Mouse (Mus musculus) 3134 (cell line): ENCODE data around the gene Phka1.

Source experiments
- DNase-seq: peaks from one replicate; pipeline ENCODE4 v3.0.0-alpha.2; 2011; ENCODE audit warnings: low spot score; ENCODE audit not compliant: insufficient read length; ENCODE audit errors: extremely low read depth

The Phka1 gene

GRCm38 (mm10) chrX:102476784-102477183, 167.3 kb downstream of the Phka1 start:
- peak; percentile 3 for DNase-seq

- no peak for DNase-seq
Observed at GRCm38 (mm10) chrX:102475555-102475954, 168.5 kb downstream of the Phka1 start.
